Mouse (Mus musculus) MEL (cell line): ENCODE results near the gene Spag7.

ENCODE experiments used
- CTCF ChIP-seq, 3 experiments: IDR thresholded peaks in 2 of 3; conservative IDR thresholded peaks in 1 of 3; 2 replicates each; pipeline ENCODE4 v1.5.1; 2011 to 2012; ENCODE audit warnings: low read length in 3 of 3, low read depth in 2 of 3, mild to moderate bottlenecking in 2 of 3, improper control_type of control experiment in 1 of 3, inconsistent platforms in 1 of 3, mixed read lengths in 1 of 3, moderate library complexity in 1 of 3; ENCODE audit not compliant: control insufficient read depth in 1 of 3, insufficient read depth in 1 of 3, poor library complexity in 1 of 3, severe bottlenecking in 1 of 3
- EP300 ChIP-seq, 2 experiments: IDR thresholded peaks; 2 replicates each; pipeline ENCODE4 v1.6.1; 2011; ENCODE audit warnings: improper control_type of control experiment in 2 of 2, low read length in 2 of 2, low read depth in 1 of 2, mild to moderate bottlenecking in 1 of 2
- MEF2A ChIP-seq: IDR thresholded peaks from 2 replicates; pipeline ENCODE4 v1.6.1; 2014; ENCODE audit warnings: low read depth, mild to moderate bottlenecking, inconsistent platforms, low read length, improper control_type of control experiment; ENCODE audit not compliant: poor library complexity, insufficient replicate concordance, severe bottlenecking; ENCODE audit errors: extremely low read depth
- POLR2A ChIP-seq, 2 experiments: IDR thresholded peaks; 2 replicates each; pipeline ENCODE4 v1.6.1; 2011 to 2012; ENCODE audit warnings: low read length in 2 of 2, mild to moderate bottlenecking in 2 of 2, control low read depth in 1 of 2, improper control_type of control experiment in 1 of 2, low read depth in 1 of 2, moderate library complexity in 1 of 2; ENCODE audit not compliant: control insufficient read depth in 1 of 2, insufficient read depth in 1 of 2, poor library complexity in 1 of 2
- ZKSCAN1 ChIP-seq: IDR thresholded peaks from 2 replicates; pipeline ENCODE4 v1.6.1; 2012; ENCODE audit warnings: low read depth, mild to moderate bottlenecking, inconsistent platforms, low read length, improper control_type of control experiment, moderate library complexity

- TF ChIP-seq MEF2A, result no peak
- no peak for TF ChIP-seq CTCF (IDR thresholded peaks at IDR 0.05 in 2 of 3, conservative IDR thresholded peaks at IDR 0.05 in 1 of 3; ENCODE audit: control insufficient read depth in 1 of 3, insufficient read depth in 1 of 3, low read depth in 2 of 3, low read length in 3 of 3, poor library complexity in 1 of 3, severe bottlenecking in 1 of 3)
- no peak for TF ChIP-seq POLR2A (IDR thresholded peaks at IDR 0.05; ENCODE audit: control insufficient read depth in 1 of 2, insufficient read depth in 1 of 2, low read depth in 1 of 2, low read length in 2 of 2, poor library complexity in 1 of 2)
- no peak; a peak in 1 of 4 replicates for TF ChIP-seq EP300 (IDR thresholded peaks at IDR 0.05; ENCODE audit: low read depth in 1 of 2, low read length in 2 of 2)
- TF ChIP-seq ZKSCAN1, result no peak
These were observed 12.7 kb downstream of the Spag7 start for GRCm38 (mm10) chr11:70656456-70656927.
